Mouse (Mus musculus) frontal cortex, postnatal 14 days (tissue): ENCODE results near the gene Asrgl1.
"Not testable (repeated sequence)": the region's sequence is repeated elsewhere in the genome, so short reads cannot be mapped to it uniquely, and the experiment has no call there.

Experiments used
- DNase-seq, 2 experiments: peaks; one replicate each; pipeline ENCODE4 v3.0.0; 2022; ENCODE audit warnings: low spot score in 2 of 2

The Asrgl1 gene

DNA sequence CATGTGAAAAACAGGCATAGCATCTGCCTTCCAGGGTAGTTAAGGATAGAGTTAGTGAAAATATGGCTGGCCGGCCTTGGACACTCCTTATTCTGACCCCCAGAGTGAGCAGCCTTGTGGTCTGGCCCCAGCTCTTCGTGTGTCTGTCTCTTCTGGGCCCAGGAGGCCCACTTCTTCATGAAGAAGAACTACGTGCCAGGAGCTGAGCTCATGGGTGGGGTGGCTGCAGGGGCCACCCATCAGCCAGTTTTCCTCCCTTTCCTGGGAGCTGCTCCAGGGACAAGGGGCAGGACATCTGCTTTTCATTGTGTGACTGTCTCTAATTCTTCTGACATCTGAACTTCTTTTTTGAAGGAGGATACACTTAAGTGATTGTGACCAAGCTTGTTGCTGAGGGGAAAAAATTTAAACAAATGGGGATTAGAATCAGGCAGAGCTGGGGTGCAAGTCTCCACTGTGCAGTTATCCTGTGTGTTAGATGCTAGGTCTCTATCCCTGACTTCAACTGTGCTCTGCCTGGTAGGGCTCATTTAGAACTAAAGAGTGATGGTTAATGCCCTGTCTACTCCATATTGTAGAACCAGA is 30.2 kb downstream of the Asrgl1 start:
- DNase-seq: no peak

- DNase-seq: no peak
Observed at GRCm38 (mm10) chr19:9103986-9104385, 31.4 kb downstream of the Asrgl1 start.

DNA sequence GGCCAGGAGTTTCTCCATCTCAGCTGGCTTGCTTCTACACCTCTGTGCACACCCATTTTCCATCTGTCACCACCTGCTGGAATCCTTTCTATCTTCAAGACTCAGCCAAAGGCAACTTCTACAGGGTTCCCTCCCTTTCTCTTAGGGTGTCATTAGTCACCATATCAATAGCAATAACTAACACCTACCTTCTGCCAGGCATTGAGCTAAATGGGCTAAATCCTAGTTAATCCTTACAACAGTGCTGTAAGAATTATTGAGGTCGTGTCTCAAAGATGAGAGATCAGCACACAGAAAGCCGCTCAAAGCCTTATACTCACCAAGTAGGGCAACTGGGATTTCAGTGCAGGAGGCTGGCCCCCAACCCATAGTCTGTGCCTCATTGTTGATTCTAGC is 34.4 kb downstream of the Asrgl1 start:
- no peak for DNase-seq

DNA sequence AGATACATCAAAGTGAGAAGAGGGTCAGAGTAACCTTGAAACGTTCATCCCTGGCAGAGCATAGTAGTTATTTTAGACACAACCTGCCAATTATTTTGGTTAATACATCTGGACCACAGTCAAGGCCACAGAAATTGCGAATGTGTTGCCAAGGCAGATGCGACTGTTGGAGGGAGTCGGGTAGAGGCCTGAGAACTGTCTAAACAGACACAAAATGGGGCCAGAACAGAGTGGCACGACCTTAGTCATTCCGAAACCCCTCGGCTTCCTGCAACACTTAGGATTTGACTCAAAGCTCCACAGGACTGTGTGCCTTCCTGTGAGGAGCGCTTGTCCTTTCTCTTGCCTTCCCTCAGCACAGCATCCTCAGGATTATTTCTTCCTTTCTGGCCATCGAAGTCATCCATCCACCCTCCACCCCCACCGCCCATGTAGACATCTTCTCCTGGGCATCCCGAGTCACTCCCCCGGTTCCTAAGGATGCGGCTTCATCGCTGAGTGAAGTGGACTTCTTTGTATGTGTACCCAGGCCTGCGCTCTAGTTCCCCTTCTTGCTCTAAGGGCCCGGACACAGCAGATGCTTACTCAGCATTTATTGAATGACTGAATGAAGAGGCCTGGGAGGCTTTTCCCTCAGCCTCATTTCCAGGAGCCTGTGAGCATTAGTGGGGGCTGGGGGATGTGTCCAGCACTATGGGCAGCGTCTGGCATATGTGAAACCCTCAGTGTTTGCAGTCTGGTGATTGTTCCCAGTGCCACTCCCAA is 35.0 kb downstream of the Asrgl1 start:
- no peak for DNase-seq

DNA sequence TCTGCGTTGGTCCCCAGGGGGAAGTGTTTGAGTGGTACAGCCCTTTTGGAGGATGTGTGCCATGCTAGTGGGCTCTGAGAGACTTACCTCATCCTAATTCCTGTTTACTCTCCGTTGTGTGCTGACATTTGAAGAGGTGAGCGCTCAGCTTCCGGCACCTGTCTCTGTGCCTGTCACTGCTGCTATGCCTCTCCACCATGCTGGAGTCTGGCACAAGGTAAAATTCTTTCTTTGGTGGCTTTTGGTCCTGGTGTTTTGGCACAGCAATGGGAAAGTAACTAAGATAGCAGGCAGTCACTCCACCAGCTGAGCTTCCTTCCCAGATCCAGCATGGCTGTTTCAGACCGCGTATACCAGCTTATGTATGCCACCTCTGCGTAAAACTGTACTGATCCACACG is 35.7 kb downstream of the Asrgl1 start:
- DNase-seq: no peak

DNA sequence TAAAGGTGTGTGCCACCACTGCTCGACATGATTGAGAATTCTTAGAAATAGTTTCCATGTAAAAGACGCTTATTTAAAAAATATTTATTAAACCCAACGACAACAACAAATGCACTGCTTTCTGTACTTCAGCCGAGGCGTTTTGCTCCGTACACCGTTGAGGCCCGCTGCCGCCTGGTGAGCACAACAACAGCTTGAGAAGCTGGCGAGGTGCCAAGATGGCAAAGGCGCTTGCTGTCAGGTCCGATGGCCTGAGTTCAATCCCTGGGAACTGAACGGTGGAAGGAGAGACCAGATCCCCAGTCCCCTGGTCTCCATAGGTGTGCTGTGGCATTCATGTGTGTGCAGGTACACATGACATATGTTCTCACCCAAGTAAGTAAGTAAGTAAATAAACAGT is 38.0 kb downstream of the Asrgl1 start:
- DNase-seq: no peak

- DNase-seq: no peak
Observed at GRCm38 (mm10) chr19:9095111-9095510, 40.3 kb downstream of the Asrgl1 start.

DNA sequence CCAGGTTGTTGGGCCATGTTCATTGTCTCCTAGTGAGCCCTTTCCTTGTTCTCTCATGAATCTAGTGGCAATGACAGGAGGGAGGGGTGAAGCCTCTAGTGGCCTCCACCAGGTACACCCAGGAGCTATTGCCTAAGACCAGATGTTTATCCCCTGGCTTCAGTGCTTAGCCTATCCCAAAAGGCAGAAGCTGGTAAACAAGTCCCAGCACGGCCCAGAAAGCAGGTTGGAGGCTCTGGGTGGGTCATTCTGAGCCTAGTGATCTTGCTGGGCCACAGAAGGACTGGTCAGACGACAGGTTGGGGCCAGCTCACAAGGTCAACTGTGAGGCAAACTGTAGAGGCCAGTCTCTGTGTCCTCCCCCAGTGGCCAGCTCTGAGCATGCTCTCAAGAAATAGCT is 44.7 kb downstream of the Asrgl1 start:
- DNase-seq: no peak

- DNase-seq: no peak
Observed at GRCm38 (mm10) chr19:9090191-9090590, 45.2 kb downstream of the Asrgl1 start.

- DNase-seq: no peak
Observed at GRCm38 (mm10) chr19:9087821-9088220, 47.6 kb downstream of the Asrgl1 start, which contains the start of gene Scgb1a1. Scgb1a1 (minus strand) TSS chr19:9087958.

- DNase-seq: not testable (repeated sequence)
Observed at GRCm38 (mm10) chr19:9083892-9084291, 51.5 kb downstream of the Asrgl1 start.

DNA sequence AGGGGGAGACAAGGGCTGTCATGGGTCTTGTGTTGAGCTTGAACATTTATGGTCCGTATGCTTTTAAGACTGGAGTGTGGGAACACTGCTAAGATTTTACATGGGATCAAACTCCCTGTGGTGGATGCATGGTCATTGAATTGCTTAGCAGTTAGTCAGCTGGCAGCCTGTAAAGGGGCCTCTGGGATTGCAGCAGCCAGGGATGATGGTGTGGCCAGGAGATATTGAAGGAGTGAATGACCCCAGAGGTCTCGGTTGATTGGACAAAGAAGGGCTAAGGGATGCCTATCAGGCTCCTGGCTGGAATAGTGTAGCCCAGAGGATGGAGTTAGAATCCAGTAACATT is 52.5 kb downstream of the Asrgl1 start:
- DNase-seq: no peak

- peak; percentile 29 to 66 for DNase-seq
Observed at GRCm38 (mm10) chr19:9082191-9083009, 53.0 kb downstream of the Asrgl1 start.

- no peak for DNase-seq
Observed at GRCm38 (mm10) chr19:9081311-9082190, 53.9 kb downstream of the Asrgl1 start.

- DNase-seq: no peak
Observed at GRCm38 (mm10) chr19:9079916-9080315, 55.5 kb downstream of the Asrgl1 start.

DNA sequence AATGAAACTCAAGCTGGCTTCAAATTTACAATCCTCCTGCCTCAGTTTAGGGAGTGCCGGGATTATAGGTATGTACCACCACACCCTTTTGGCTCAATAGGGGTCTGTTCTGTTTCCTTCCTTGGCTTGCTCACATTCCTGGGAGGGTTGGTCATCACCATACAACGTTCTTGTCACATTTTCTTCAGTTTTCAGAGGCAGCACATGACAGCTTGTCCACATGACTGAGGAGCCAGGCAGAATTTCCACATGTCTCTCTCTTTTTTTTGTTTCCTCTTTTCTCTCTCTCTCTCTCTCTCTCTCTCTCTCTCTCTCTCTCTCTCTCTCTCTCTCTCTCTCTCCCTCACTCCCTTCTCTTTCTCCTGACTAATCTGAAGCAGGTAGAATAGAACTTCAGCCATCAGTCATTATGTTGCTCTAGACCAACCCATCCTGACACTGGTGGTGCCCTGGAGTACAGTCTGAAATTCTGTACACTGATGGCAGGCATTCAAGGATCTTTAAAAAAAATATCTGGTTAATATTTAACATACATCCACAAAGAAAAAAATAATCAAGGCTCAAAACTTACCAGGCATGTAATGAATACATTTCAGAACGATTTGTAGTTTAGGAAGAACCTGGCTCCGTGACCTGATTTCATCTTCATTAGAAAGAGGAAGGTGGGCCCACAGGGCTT is 58.3 kb downstream of the Asrgl1 start:
- DNase-seq: no peak

DNA sequence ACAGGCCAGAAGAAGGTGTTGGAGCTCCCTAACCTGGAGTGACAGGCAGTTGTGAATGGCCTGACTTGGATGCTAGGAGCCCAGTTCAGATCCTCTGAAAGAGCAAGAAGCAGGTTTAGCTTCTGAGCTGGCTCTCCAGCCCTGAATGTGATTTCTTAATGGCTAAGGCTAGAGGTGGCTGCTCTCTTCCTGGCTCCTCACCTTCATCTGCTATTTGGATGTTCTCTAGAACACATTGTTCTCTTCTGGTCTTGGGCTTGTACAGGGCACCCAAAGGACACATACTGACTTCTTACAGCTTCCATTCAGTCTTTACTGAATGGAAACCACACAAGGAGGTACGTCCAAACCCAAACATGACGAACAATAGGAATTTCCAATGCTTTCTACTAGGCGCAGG is 59.4 kb downstream of the Asrgl1 start:
- DNase-seq: no peak

- DNase-seq: no peak
Observed at GRCm38 (mm10) chr19:9075558-9075957, 59.9 kb downstream of the Asrgl1 start.

GRCm38 (mm10) chr19:9074424-9074823 is 61.0 kb downstream of the Asrgl1 start:
- DNase-seq: no peak

DNA sequence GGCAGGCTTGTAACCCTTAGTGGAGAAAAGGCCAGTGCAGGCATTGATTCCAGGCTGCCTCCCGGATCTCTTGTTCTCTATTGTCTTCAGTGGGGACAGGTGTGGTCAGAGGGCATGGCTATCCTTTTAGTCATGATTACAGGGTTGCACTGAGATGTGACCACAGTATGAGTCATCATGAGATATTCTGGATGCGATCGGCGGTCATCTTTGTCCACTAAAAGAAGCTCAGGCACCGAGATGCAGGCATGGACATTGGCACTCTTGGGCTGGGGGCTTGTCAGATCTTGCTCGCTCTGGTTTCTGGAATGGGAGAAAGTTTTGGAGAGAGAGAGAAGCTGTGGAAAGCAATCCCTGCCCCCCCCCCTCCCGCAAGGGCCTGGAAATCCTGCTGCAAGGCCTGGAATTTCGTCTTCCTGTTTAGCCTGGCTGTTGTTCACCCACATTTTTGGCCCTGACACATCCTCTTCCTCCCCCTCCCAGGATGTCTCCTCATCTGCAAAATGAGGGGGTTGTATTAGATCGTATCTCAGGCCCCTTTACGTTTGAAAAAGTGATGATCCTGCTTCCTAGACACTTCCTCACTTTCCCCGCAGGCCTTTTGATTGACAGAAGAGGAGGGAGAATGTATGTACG is 61.5 kb downstream of the Asrgl1 start:
- no peak for DNase-seq

GRCm38 (mm10) chr19:9072157-9072530 is 63.3 kb downstream of the Asrgl1 start:
- no peak for DNase-seq
